Mouse (Mus musculus): ENCODE data around the gene Cacna2d3.

GRCm38 (mm10) chr14:29385500-29385899, 336.2 kb downstream of the Cacna2d3 start:
- no peak for TF ChIP-seq CTCF (conservative IDR thresholded peaks at IDR 0.05; ENCODE audit: low read length)
- no peak for TF ChIP-seq NANOG (IDR thresholded peaks at IDR 0.05; ENCODE audit: borderline replicate concordance, low read length)
- no peak for TF ChIP-seq POU5F1 (IDR thresholded peaks at IDR 0.05; ENCODE audit: borderline replicate concordance, low read length)

All from E14TG2a.4 (cell line).